7 mouse cellular contexts compared by ENCODE assay signal in genomic region chr8:84832759-84833742, GRCm38 (mm10). TPM values are rescaled to one million over a fixed set of nuclear protein-coding genes. Genes with fewer than 3 reads are reported as not detected.
DNase-seq lines count a peak whose midpoint lies in the region; ATAC-seq and TF ChIP-seq lines count a peak whose summit lies in the region.

No protein-coding gene starts in this region.

- peak; percentile 36 for TF ChIP-seq CTCF in lung, postnatal 0 days (IDR thresholded peaks at IDR 0.05)

- no peaks in the 10 kb centered on the region for H3K27me3 ChIP-seq in lung, postnatal 0 days (replicated peaks; ENCODE audit: insufficient read depth, low read length)
- H3K27me3 ChIP-seq in limb, embryonic 13.5 days, result no peaks in the 10 kb centered on the region
- H3K27me3 ChIP-seq in stomach, embryonic 15.5 days (replicated peaks), result no peaks in the 10 kb centered on the region

- peaks cover 4% of the 10 kb centered on the region; the same call in 1 of the 2 replicates for H3K4me1 ChIP-seq in lung, postnatal 0 days (ENCODE audit: insufficient read depth, low read depth, low read length)
- peaks cover 48% of the 10 kb centered on the region for H3K4me1 ChIP-seq in limb, embryonic 13.5 days
- H3K4me1 ChIP-seq in stomach, embryonic 15.5 days, result peaks cover 16% of the 10 kb centered on the region

- no peak for DNase-seq in lung, postnatal 0 days (ENCODE audit: low spot score)
- no peak for DNase-seq in lung, postnatal 14 days
- no peak for DNase-seq in frontal cortex, postnatal 36 days (ENCODE audit: low spot score in 2 of 2)
- DNase-seq in retina, postnatal 1 day, result no peak

- TF ChIP-seq EP300 in lung, postnatal 0 days (IDR thresholded peaks at IDR 0.05), result no peak

- peak overlapping the region; percentile 88; the same call in 1 of the 2 replicates for H3K9ac ChIP-seq in lung, postnatal 0 days (replicated peaks; ENCODE audit: low read depth)
- peak overlapping the region; percentile 98 for H3K9ac ChIP-seq in limb, embryonic 13.5 days
- peak overlapping the region; percentile 95 for H3K9ac ChIP-seq in stomach, embryonic 15.5 days

- ATAC-seq in lung, postnatal 0 days, result no peak
- ATAC-seq in erythroblast, adult 5-6 weeks (replicated peaks; ENCODE audit: low FRiP score, poor library complexity, severe bottlenecking), result peak; percentile 15; the same call in 1 of the 2 replicates
- no peak for ATAC-seq in limb, embryonic 13.5 days (ENCODE audit: low FRiP score, low read depth)
- ATAC-seq in stomach, embryonic 15.5 days (ENCODE audit: insufficient read depth, low FRiP score, low read depth), result no peak

- 47% methylated on average over 10 of the region's 10 CpGs for WGBS in lung, postnatal 0 days
- 57% methylated on average over 10 of the region's 10 CpGs for WGBS in limb, embryonic 13.5 days
- WGBS in stomach, embryonic 15.5 days, result 53% methylated on average over 10 of the region's 10 CpGs

- peaks cover 22% of the 10 kb centered on the region for H3K36me3 ChIP-seq in lung, postnatal 0 days (ENCODE audit: insufficient read depth, low read length)
- H3K36me3 ChIP-seq in limb, embryonic 13.5 days, result peaks cover 49% of the 10 kb centered on the region
- peaks cover 38% of the 10 kb centered on the region for H3K36me3 ChIP-seq in stomach, embryonic 15.5 days

- peak overlapping the region; percentile 93 for H3K4me2 ChIP-seq in lung, postnatal 0 days (replicated peaks; ENCODE audit: low read depth, low read length)
- H3K4me2 ChIP-seq in limb, embryonic 13.5 days (replicated peaks), result peak overlapping the region; percentile 63
- H3K4me2 ChIP-seq in stomach, embryonic 15.5 days, result peak overlapping the region; percentile 61

- peak overlapping the region; percentile 90 for H3K4me3 ChIP-seq in lung, postnatal 0 days (ENCODE audit: low read depth, low read length)
- peak overlapping the region; percentile 93 for H3K4me3 ChIP-seq in limb, embryonic 13.5 days
- peak overlapping the region; percentile 99 for H3K4me3 ChIP-seq in stomach, embryonic 15.5 days (replicated peaks)

- no peaks in the 10 kb centered on the region for H3K9me3 ChIP-seq in lung, postnatal 0 days (ENCODE audit: low read length)
- no peaks in the 10 kb centered on the region for H3K9me3 ChIP-seq in limb, embryonic 13.5 days
- no peaks in the 10 kb centered on the region for H3K9me3 ChIP-seq in stomach, embryonic 15.5 days

- H3K27ac ChIP-seq in lung, postnatal 0 days (ENCODE audit: low read length), result no peak overlapping the region
- peak overlapping the region; percentile 96 for H3K27ac ChIP-seq in limb, embryonic 13.5 days
- H3K27ac ChIP-seq in stomach, embryonic 15.5 days, result peak overlapping the region; percentile 96

RNA-seq across cellular contexts. Expression of gene Gadd45gip1, which starts 1.7 kb away (rescaled TPM):
- 24.4 and 24.8 TPM in 2 replicates for polyA plus RNA-seq in lung, postnatal 0 days (2015; fragmentation: Nextera tagmentation; extraction: Ambion mirVana)
- 4.4 and 5.9 TPM in 2 replicates for total RNA-seq in erythroblast, adult 5-6 weeks (2015; ENCODE audit: low replicate concordance)
- total RNA-seq in erythroblast, adult 5-6 weeks (2017; ENCODE audit: low replicate concordance), result 7.4 and 7.7 TPM in 2 replicates
- 48.1 and 48.4 TPM in 2 replicates for polyA plus RNA-seq in limb, embryonic 13.5 days (2015; fragmentation: Nextera tagmentation; extraction: Ambion mirVana)
- polyA plus RNA-seq in stomach, embryonic 15.5 days (2015; fragmentation: Nextera tagmentation; extraction: Ambion mirVana), result 52.7 and 54.5 TPM in 2 replicates

RNA-seq across cellular contexts. Expression of gene Rad23a, which starts 7.4 kb away (rescaled TPM):
- polyA plus RNA-seq in lung, postnatal 0 days (2015; fragmentation: Nextera tagmentation; extraction: Ambion mirVana), result 77.9 and 85.7 TPM in 2 replicates
- 379 and 406 TPM in 2 replicates for total RNA-seq in erythroblast, adult 5-6 weeks (2015; ENCODE audit: low replicate concordance)
- 572 and 669 TPM in 2 replicates for total RNA-seq in erythroblast, adult 5-6 weeks (2017; ENCODE audit: low replicate concordance)
- polyA plus RNA-seq in limb, embryonic 13.5 days (2015; fragmentation: Nextera tagmentation; extraction: Ambion mirVana), result 106 TPM in 2 replicates
- 115 and 130 TPM in 2 replicates for polyA plus RNA-seq in stomach, embryonic 15.5 days (2015; fragmentation: Nextera tagmentation; extraction: Ambion mirVana)

RNA-seq across cellular contexts. Expression of gene Dand5, which starts 10.4 kb away (rescaled TPM):
- polyA plus RNA-seq in lung, postnatal 0 days (2015; fragmentation: Nextera tagmentation; extraction: Ambion mirVana), result 6.2 and 6.8 TPM in 2 replicates
- total RNA-seq in erythroblast, adult 5-6 weeks (2015; ENCODE audit: low replicate concordance), result 2.3 TPM in 1 of 2 replicates, not detected in the other
- total RNA-seq in erythroblast, adult 5-6 weeks (2017; ENCODE audit: low replicate concordance), result 2.3 and 3.9 TPM in 2 replicates
- polyA plus RNA-seq in limb, embryonic 13.5 days (2015; fragmentation: Nextera tagmentation; extraction: Ambion mirVana), result 6.3 TPM in 2 replicates
- 6.3 and 6.9 TPM in 2 replicates for polyA plus RNA-seq in stomach, embryonic 15.5 days (2015; fragmentation: Nextera tagmentation; extraction: Ambion mirVana)

RNA-seq across cellular contexts. Expression of gene Calr, which starts 13.7 kb away (rescaled TPM):
- 318 and 405 TPM in 2 replicates for polyA plus RNA-seq in lung, postnatal 0 days (2015; fragmentation: Nextera tagmentation; extraction: Ambion mirVana)
- total RNA-seq in erythroblast, adult 5-6 weeks (2015; ENCODE audit: low replicate concordance), result 255 and 289 TPM in 2 replicates
- 800 and 908 TPM in 2 replicates for total RNA-seq in erythroblast, adult 5-6 weeks (2017; ENCODE audit: low replicate concordance)
- polyA plus RNA-seq in limb, embryonic 13.5 days (2015; fragmentation: Nextera tagmentation; extraction: Ambion mirVana), result 943 and 1,018 TPM in 2 replicates
- 938 and 1,051 TPM in 2 replicates for polyA plus RNA-seq in stomach, embryonic 15.5 days (2015; fragmentation: Nextera tagmentation; extraction: Ambion mirVana)

RNA-seq across cellular contexts. Expression of gene Farsa, which starts 23.7 kb away (rescaled TPM):
- 44.0 and 44.6 TPM in 2 replicates for polyA plus RNA-seq in lung, postnatal 0 days (2015; fragmentation: Nextera tagmentation; extraction: Ambion mirVana)
- 6.0 and 9.6 TPM in 2 replicates for total RNA-seq in erythroblast, adult 5-6 weeks (2015; ENCODE audit: low replicate concordance)
- 25.0 and 28.8 TPM in 2 replicates for total RNA-seq in erythroblast, adult 5-6 weeks (2017; ENCODE audit: low replicate concordance)
- 108 and 109 TPM in 2 replicates for polyA plus RNA-seq in limb, embryonic 13.5 days (2015; fragmentation: Nextera tagmentation; extraction: Ambion mirVana)
- polyA plus RNA-seq in stomach, embryonic 15.5 days (2015; fragmentation: Nextera tagmentation; extraction: Ambion mirVana), result 89.5 and 90.1 TPM in 2 replicates
